Mouse (Mus musculus) testis, adult 2 months (tissue): ENCODE results near the gene Flywch2. TPM values are rescaled to one million over a fixed set of nuclear protein-coding genes. Genes with fewer than 3 reads are reported as not detected.

Source experiments
- H3K27ac ChIP-seq: fragments of 200-500 bp; 2 replicates; pipeline ENCODE4 v1.5.1; 2012; ENCODE audit warnings: low read depth, low read length; ENCODE audit not compliant: control insufficient read depth, insufficient read depth
- H3K27me3 ChIP-seq: fragments of 200-500 bp; 2 replicates; pipeline ENCODE4 v1.6.1; 2012; ENCODE audit warnings: mild to moderate bottlenecking, low read length, moderate library complexity; ENCODE audit not compliant: control insufficient read depth, insufficient read depth
- H3K36me3 ChIP-seq: fragments of 200-500 bp; 2 replicates; pipeline ENCODE4 v1.6.1; 2012; ENCODE audit warnings: mild to moderate bottlenecking, low read length; ENCODE audit not compliant: control insufficient read depth, insufficient read depth
- H3K4me1 ChIP-seq: fragments of 200-500 bp; 2 replicates; pipeline ENCODE4 v1.6.1; 2012; ENCODE audit warnings: low read length; ENCODE audit not compliant: control insufficient read depth, insufficient read depth
- H3K4me3 ChIP-seq: fragments of 200-500 bp; 2 replicates; pipeline ENCODE4 v1.5.1; 2012; ENCODE audit warnings: low read depth, mild to moderate bottlenecking, low read length, moderate library complexity, mixed read lengths; ENCODE audit not compliant: control insufficient read depth
- CTCF ChIP-seq: fragments of 200-500 bp; IDR thresholded peaks from 2 replicates; pipeline ENCODE4 v1.5.1; 2012; ENCODE audit warnings: low read depth, mild to moderate bottlenecking, inconsistent platforms, low read length, moderate library complexity; ENCODE audit not compliant: control insufficient read depth, insufficient read depth, insufficient replicate concordance
- POLR2A ChIP-seq: fragments of 200-500 bp; IDR thresholded peaks from 2 replicates; pipeline ENCODE4 v1.6.1; 2012; ENCODE audit warnings: low read depth, mild to moderate bottlenecking, inconsistent platforms, low read length, moderate library complexity; ENCODE audit not compliant: control insufficient read depth
- polyA plus RNA-seq: library from polyadenylated mRNA; depleted of rRNA; stranded (reverse); fragments of >200 nt; gene quantifications from 2 replicates; pipeline ENCODE4 v1.2.3, GENCODE M21; 2012

Flywch2 gene
- polyA plus RNA-seq, 1 experiment: 11.8 TPM

DNA sequence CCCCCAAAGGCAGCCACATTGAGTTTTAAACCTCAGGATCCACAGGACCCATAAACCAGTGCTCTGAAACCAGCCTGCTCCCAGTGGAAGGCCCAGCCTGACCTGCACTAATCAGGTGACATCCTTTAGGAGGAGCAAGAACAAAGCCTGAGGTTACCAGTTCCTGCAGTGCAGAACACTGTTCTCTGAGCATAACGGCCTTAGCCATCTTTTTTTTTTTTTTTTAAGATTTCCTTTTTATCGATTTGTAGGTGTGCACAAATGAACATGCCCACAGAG lies 5.1 kb upstream of the Flywch2 start:
- H3K4me1 ChIP-seq: peaks cover 8% of the 10 kb centered on the region
- no peak for TF ChIP-seq CTCF
- TF ChIP-seq POLR2A: no peak
- no peaks in the 10 kb centered on the region for H3K36me3 ChIP-seq
- no peaks in the 10 kb centered on the region for H3K27me3 ChIP-seq
- no peak overlapping the region for H3K4me3 ChIP-seq
- no peak overlapping the region for H3K27ac ChIP-seq

DNA sequence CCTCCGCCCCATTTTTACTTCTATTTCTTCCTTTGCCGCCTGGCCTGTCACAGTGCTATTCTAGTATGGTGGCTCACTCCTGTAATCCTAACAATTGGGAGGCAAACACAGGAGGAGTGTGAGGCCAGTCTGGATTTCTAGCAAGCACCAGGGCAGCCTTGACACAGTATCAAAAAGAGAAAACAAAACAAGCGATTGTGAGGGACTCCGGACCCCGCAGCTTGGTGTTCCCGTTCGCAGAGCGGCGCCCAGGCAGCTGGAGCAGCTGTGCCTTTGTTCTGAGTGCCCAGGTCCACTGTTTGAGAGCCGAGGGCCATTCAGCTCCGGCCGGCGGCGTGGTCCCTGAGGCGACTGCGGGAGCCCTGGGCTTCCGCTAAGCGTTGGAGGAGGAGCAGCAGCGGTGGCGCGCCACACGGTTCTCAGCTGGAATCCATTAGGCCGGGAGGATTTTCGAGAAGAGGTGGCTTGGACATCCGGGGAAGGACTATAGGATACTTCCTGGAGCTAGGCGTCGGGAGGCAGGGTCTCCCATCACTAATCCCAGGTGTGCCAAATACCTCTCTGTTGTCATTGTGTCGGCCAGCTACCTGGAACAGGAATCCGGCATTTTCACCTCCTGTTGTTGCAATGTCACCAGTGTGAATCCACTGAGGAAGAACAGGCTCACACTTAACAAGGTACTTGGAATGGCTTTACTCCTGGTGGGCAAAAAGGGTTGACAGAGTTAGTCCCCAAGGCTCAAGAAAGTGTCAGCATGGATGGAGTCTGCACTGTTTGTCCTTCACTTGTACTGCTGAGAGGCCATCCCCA lies 4.6 kb upstream of the Flywch2 start, which contains the start of gene Srrm2:
Gene Srrm2 (plus strand): TSS at position 264 of the 810 bp plus-strand sequence.
- Histone ChIP-seq H3K4me3 (peak within 1 kb of the TSS; percentile 65), H3K27ac (peak within 1 kb of the TSS; percentile 32), H3K36me3 (no peaks in the 10 kb centered on the region), H3K4me1 (peaks cover 11% of the 10 kb centered on the region), H3K27me3 (no peaks in the 10 kb centered on the region)
- TF ChIP-seq POLR2A (no peak), CTCF (no peak)

DNA sequence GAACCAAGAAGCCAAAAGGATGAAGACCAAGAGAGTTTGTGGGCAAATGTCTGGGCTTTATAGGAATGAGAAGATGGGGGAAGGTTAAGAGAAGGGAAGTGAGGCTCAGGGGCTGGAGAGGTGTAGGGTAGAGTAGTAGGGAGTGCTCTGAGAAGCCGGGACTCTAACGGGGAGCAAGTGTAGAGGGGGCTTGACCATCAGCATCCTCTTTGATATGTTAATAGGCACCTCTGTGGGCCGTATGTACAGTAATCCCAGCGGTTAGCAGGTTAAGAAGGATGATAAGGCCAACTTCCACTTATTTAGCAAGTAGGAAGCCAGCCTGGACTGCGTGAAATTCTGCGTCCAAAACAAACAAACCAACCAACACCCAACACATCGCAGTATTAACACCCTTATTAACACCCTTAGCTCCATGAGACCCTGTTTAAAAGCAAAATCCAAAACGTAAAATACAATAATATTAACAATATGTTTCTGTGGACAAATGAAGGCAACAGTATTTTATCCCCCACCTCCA lies 3.9 kb upstream of the Flywch2 start:
- Histone ChIP-seq H3K27me3 (no peaks in the 10 kb centered on the region), H3K4me3 (no peak overlapping the region; the same call in 1 of the 2 replicates), H3K27ac (no peak overlapping the region; the same call in 1 of the 2 replicates), H3K36me3 (no peaks in the 10 kb centered on the region), H3K4me1 (peaks cover 14% of the 10 kb centered on the region)
- TF ChIP-seq CTCF (no peak), POLR2A (no peak)

DNA sequence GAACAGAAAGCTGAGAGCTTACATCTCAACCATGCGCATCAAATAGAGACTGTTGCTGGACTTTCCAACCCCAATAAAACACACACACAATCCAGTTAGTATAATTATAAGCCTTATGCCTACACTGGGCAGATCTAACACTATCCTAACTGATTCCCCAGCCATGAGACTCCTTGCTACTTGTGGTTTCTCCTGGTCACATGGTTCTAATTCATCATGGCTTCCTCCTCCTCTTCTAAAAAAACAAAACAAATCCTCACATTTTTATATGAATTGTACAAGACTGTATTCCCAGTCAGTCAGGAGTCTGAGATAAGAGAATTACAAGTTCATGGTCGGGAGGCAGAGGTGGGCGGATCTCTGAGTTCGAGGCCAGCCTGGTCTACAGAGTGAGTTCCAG lies 3.1 kb upstream of the Flywch2 start:
- TF ChIP-seq CTCF: no peak
- TF ChIP-seq POLR2A: no peak
- Histone ChIP-seq H3K36me3 (no peaks in the 10 kb centered on the region), H3K4me3 (no peak overlapping the region), H3K27ac (no peak overlapping the region), H3K4me1 (peaks cover 14% of the 10 kb centered on the region), H3K27me3 (no peaks in the 10 kb centered on the region)

DNA sequence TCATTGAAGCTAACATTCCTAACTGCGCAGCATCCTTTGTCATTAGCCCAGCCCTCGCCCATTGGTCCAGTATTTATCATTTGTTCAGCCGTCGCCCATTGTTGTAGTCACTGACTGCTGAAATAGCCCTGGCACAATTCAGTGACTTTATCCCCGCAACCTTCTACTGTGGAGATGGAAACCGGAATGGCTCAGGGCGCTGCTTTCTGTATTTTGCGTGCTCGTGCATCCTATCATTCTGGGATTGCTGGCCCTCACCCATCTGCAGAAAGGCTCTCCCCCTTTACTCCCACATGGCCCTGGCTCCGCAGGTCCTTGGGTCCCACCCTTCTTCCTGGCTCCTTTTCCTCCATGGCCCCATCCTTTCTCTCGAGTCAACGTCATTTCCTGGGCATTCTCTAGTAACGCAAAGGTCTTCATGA lies 640 bp upstream of the Flywch2 start:
- H3K27ac ChIP-seq: no peak overlapping the region
- peak overlapping the region; percentile 14 for H3K4me3 ChIP-seq
- no peak for TF ChIP-seq CTCF
- H3K27me3 ChIP-seq: no peaks in the 10 kb centered on the region
- no peaks in the 10 kb centered on the region for H3K36me3 ChIP-seq
- peaks cover 14% of the 10 kb centered on the region for H3K4me1 ChIP-seq

DNA sequence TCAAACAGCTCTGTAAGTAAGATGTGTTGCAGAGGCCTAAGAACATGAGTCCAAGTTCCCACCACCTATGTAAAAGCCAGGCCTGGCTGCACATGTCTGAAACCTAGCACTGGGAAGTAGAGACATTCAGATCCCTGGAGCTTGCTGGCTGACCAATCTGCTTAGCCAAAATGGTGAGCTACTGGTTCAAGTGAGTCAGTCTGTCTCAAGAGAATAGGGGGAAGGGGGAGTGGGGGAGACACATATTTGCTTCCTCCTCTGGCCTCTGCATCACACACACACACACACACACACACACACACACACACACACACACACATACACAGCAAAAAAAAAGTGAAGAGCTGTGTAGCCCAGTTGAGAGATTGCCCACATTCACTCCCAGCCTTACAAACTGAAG lies 2.5 kb downstream of the Flywch2 start:
- TF ChIP-seq POLR2A: no peak
- no peak for TF ChIP-seq CTCF
- Histone ChIP-seq H3K36me3 (no peaks in the 10 kb centered on the region), H3K4me3 (no peak overlapping the region), H3K27me3 (no peaks in the 10 kb centered on the region), H3K4me1 (peaks cover 10% of the 10 kb centered on the region), H3K27ac (no peak overlapping the region)

DNA sequence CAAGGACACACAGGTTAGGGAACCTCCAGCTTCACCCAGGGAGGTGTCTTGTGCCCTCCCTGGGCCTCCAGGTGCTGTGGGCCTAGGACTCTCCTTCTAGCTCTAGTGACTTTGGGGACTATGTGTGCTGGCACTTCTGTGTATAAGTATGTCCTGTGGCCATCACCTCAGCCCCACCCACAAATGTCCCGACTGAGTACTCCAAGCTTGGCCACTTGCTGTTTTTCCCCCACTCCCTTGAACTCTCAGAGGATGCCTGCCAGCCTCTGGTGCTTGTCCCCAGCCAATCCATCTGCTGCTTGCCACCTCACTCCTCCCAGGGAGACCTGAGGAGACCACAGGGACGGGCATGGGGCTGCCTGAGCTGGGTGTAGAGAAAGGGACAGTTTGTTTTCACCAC lies 7.4 kb downstream of the Flywch2 start:
- Histone ChIP-seq H3K4me1 (no peaks in the 10 kb centered on the region), H3K27me3 (no peaks in the 10 kb centered on the region), H3K27ac (no peak overlapping the region), H3K36me3 (no peaks in the 10 kb centered on the region), H3K4me3 (no peak overlapping the region)
- TF ChIP-seq CTCF: no peak
- TF ChIP-seq POLR2A: no peak
